Mouse (Mus musculus): ENCODE data around the gene Tdrd7. TPM values are rescaled to one million over a fixed set of nuclear protein-coding genes. Genes with fewer than 3 reads are reported as not detected.

Tdrd7 gene
- polyA plus RNA-seq, 1 experiment from 2014 or later, result 15.1 TPM

Other genes starting within 250 kb of the Tdrd7 start
- 46.1 and 80.9 TPM in 2 replicates for gene Aldh1b1, start 166.3 kb upstream of the Tdrd7 start, polyA plus RNA-seq (2016; fragmentation: Nextera tagmentation; extraction: Ambion mirVana)
- 7.4 and 15.7 TPM in 2 replicates for gene Igfbpl1, start 138.4 kb upstream of the Tdrd7 start, polyA plus RNA-seq (2016; fragmentation: Nextera tagmentation; extraction: Ambion mirVana)
- 0.21 and 0.55 TPM in 2 replicates for gene Stra6l, start 116.7 kb upstream of the Tdrd7 start, polyA plus RNA-seq (2016; fragmentation: Nextera tagmentation; extraction: Ambion mirVana)
- gene Ccdc180, start 75.0 kb upstream of the Tdrd7 start, polyA plus RNA-seq (2016; fragmentation: Nextera tagmentation; extraction: Ambion mirVana), result 0.04 and 0.05 TPM in 2 replicates
- 132 and 215 TPM in 2 replicates for gene Tmod1, start 73.6 kb downstream of the Tdrd7 start, polyA plus RNA-seq (2016; fragmentation: Nextera tagmentation; extraction: Ambion mirVana)
- 67.1 and 83.5 TPM in 2 replicates for gene Ncbp1, start 173.3 kb downstream of the Tdrd7 start, polyA plus RNA-seq (2016; fragmentation: Nextera tagmentation; extraction: Ambion mirVana)
- gene Tstd2, start 173.4 kb downstream of the Tdrd7 start, polyA plus RNA-seq (2016; fragmentation: Nextera tagmentation; extraction: Ambion mirVana), result 40.5 and 40.7 TPM in 2 replicates
- gene Xpa, start 231.0 kb downstream of the Tdrd7 start, polyA plus RNA-seq (2016; fragmentation: Nextera tagmentation; extraction: Ambion mirVana), result 13.6 and 18.2 TPM in 2 replicates